Mouse (Mus musculus): ENCODE results near the gene Klf15.

GRCm38 (mm10) chr6:90501222-90501940 lies 39.0 kb downstream of the Klf15 start:
- no peak for TF ChIP-seq CTCF (IDR thresholded peaks at IDR 0.05; ENCODE audit: extremely low read depth, insufficient read depth, low read length)
- no peak for TF ChIP-seq POLR2A (IDR thresholded peaks at IDR 0.05; ENCODE audit: extremely low read depth, insufficient read depth, low read length)

Measured in cortical plate, adult 2 months (tissue).